Mouse (Mus musculus) brown adipose tissue, adult 24 weeks (tissue): Measurements from ENCODE around the gene Sub1. TPM values are rescaled to one million over a fixed set of nuclear protein-coding genes. Genes with fewer than 3 reads are reported as not detected.

ENCODE experiments used
- H3K27ac ChIP-seq: fragments of 200-500 bp; replicated peaks from 2 replicates; pipeline ENCODE4 v1.5.1; 2012; ENCODE audit warnings: low read depth, mild to moderate bottlenecking, low read length
- H3K4me1 ChIP-seq: fragments of 200-500 bp; 2 replicates; pipeline ENCODE4 v1.6.1; 2012; ENCODE audit warnings: low read length, mixed read lengths; ENCODE audit not compliant: control insufficient read depth, insufficient read depth, insufficient read length
- H3K4me3 ChIP-seq: fragments of 200-500 bp; 2 replicates; pipeline ENCODE4 v1.5.1; 2012; ENCODE audit warnings: low read depth, mild to moderate bottlenecking, low read length, moderate library complexity; ENCODE audit not compliant: insufficient read depth
- polyA plus RNA-seq: library from polyadenylated mRNA; stranded (reverse); fragments of >200 nt; gene quantifications from 2 replicates; pipeline ENCODE4 v1.2.4, GENCODE M21; 2012; ENCODE audit not compliant: missing spikeins, insufficient read depth, insufficient read length

Sub1 gene
- polyA plus RNA-seq, 1 experiment, result 238 TPM

- H3K4me1 ChIP-seq, result no peaks in the 10 kb centered on the region
- peak overlapping the region; percentile 95 for H3K27ac ChIP-seq
- H3K4me3 ChIP-seq, result no peak overlapping the region
These were observed 32.8 kb downstream of the Sub1 start for GRCm38 (mm10) chr15:11963791-11964525.

DNA sequence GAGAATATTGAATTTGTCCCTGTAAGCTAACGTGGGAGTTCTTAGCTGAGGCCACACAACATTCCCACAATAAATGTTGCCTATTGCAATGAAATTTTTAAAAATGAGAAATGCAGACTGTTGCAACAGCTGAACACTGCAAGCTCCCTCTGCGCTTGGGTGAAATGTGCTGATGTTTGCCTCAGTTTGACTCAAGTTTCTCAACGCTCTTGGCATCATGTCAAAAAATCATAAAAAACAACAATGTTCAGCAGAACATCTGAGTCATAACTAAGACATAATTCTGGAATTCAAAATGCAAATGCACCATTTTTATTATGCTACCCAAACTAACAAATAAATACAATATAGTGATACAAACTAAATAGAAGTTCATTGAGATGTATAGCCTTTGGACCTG lies 37.1 kb downstream of the Sub1 start:
- Histone ChIP-seq H3K4me3 (no peak overlapping the region), H3K27ac (peak overlapping the region; percentile 79; the same call in 1 of the 2 replicates)

DNA sequence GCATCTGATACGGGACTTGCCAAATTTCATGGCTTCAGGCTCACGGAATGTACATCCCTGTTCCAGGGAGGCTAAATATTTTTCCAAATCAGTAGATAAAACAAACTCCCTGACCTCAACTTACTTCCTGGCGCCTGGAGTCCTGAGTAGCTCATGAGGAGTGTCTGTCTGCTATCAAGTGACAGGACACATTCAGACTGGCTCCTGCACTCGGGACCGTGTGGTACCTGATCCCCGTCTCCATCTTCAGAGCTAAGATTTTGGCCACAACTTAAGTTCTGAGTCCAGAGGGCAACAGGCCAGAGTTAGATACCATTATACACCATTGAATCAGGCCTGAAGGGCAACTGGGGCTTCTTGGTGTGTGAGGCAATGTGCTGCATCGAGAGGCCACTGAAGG lies 40.7 kb downstream of the Sub1 start:
- peak overlapping the region; percentile 93 for H3K27ac ChIP-seq

More for the DNA sequence above, 37.1 kb downstream of the Sub1 start:
- peaks cover 2% of the 10 kb centered on the region; the same call in 1 of the 2 replicates for H3K4me1 ChIP-seq

GRCm38 (mm10) chr15:11954190-11954589 lies 42.6 kb downstream of the Sub1 start:
- peaks cover 12% of the 10 kb centered on the region for H3K4me1 ChIP-seq
- no peak overlapping the region for H3K4me3 ChIP-seq
- peak overlapping the region; percentile 99 for H3K27ac ChIP-seq

More for the DNA sequence above, 40.7 kb downstream of the Sub1 start:
- Histone ChIP-seq H3K4me1 (peaks cover 4% of the 10 kb centered on the region), H3K4me3 (no peak overlapping the region)

GRCm38 (mm10) chr15:11952159-11952558 lies 44.6 kb downstream of the Sub1 start:
- H3K27ac ChIP-seq, result peak overlapping the region; percentile 86; the same call in 1 of the 2 replicates
- peaks cover 13% of the 10 kb centered on the region for H3K4me1 ChIP-seq
- no peak overlapping the region for H3K4me3 ChIP-seq

GRCm38 (mm10) chr15:11951181-11951580 lies 45.6 kb downstream of the Sub1 start:
- Histone ChIP-seq H3K27ac (peak overlapping the region; percentile 42; the same call in 1 of the 2 replicates), H3K4me3 (no peak overlapping the region), H3K4me1 (peaks cover 13% of the 10 kb centered on the region)

DNA sequence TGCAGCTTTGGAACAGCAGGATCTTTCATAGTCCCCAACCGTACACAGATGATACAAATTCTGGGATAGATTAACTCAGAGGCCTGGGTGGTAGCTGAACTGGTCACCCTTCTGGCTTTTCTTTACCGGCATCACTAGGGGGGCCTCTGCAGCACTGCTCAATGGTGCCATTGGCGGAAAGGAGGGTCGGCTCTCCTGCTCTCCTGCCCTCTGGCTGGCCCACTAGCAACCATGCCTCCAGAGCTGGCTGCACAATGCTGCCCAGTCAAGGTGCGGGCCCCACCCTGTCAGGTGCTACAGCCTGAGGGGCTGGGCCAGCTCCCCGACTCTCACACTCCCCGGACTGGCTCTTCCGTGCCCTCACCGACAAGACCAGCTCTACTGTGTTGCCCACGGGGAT lies 46.6 kb downstream of the Sub1 start:
- H3K27ac ChIP-seq, result peak overlapping the region; percentile 94
- peaks cover 11% of the 10 kb centered on the region for H3K4me1 ChIP-seq
- no peak overlapping the region for H3K4me3 ChIP-seq

GRCm38 (mm10) chr15:11949490-11949889 lies 47.3 kb downstream of the Sub1 start:
- Histone ChIP-seq H3K4me3 (no peak overlapping the region), H3K4me1 (peaks cover 11% of the 10 kb centered on the region), H3K27ac (peak overlapping the region; percentile 94)

GRCm38 (mm10) chr15:11940855-11941254 lies 55.9 kb downstream of the Sub1 start:
- Histone ChIP-seq H3K4me1 (no peaks in the 10 kb centered on the region), H3K27ac (no peak overlapping the region), H3K4me3 (no peak overlapping the region)

Other genes starting within 250 kb of the Sub1 start
- 67.8 and 71.3 TPM in 2 replicates for gene Npr3, start 89.7 kb downstream of the Sub1 start, polyA plus RNA-seq
- gene Zfr, start 120.8 kb upstream of the Sub1 start, polyA plus RNA-seq, result 45.3 and 50.3 TPM in 2 replicates
- gene Mtmr12, start 208.0 kb upstream of the Sub1 start, polyA plus RNA-seq, result 3.6 and 5.4 TPM in 2 replicates